Mouse (Mus musculus): ENCODE measurements around the gene Fau.

DNA sequence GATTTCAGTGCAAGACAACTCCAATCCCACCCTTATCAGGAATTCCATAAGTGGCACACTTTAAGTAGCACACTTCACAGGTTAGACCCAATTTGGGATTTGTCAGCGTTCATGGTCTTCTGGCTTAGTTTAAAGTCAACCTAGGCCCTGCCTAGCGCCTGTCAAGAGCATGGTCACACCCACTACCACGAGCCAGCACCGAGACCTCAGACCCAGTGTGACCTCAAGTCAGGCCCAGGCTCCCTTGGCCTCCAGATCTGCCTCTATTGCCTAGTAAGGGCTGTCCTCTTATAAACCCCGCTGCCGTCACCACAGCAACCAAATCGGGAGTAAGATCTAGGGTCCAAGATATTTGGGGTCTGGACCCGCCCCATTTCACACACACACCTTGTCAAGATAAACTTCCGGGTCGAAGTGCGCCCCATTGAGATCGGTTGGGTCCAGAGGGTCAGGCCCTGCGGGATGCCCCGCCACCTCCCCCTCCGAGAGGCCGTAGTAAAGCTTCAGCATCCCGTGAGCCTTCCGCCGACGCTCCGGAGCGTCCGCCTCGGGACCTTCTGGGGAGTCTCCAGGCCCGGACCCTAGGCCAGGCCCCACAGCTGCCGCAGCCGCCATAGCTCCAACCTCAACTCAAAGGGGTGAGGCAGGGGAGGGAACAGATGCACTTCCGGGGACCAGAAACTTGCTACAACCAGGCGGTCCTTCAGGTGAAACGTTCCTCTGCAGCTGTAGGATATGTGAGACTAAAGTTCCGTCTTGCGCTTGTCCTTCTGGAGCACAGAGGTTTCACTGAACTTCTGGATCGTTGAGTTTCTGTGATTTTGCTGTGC, 19.1 kb downstream of the Fau start, which contains the start of gene Vps51:
- TF ChIP-seq GATA1 (IDR thresholded peaks at IDR 0.05; ENCODE audit: low read length) = no peak
- no peak for TF ChIP-seq TAL1 (IDR thresholded peaks at IDR 0.05; ENCODE audit: low read length)
